Mouse (Mus musculus) C2C12 (cell line): Measurements from ENCODE around the gene S100a10. TPM values are rescaled to one million over a fixed set of nuclear protein-coding genes. Genes with fewer than 3 reads are reported as not detected.

Source experiments
- H3K27me3 ChIP-seq: one replicate; pipeline ENCODE4 v1.6.1; 2011; ENCODE audit not compliant: control insufficient read depth, insufficient read depth, insufficient read length
- H3K36me3 ChIP-seq: one replicate; pipeline ENCODE4 v1.6.1; 2011; ENCODE audit not compliant: control insufficient read depth, insufficient read depth
- H3K4me3 ChIP-seq: one replicate; pipeline ENCODE4 v1.5.1; 2011; ENCODE audit warnings: mild to moderate bottlenecking, control low read depth; ENCODE audit not compliant: poor library complexity, insufficient read depth, severe bottlenecking
- H3K79me2 ChIP-seq: one replicate; pipeline ENCODE4 v1.6.1; 2011; ENCODE audit not compliant: control insufficient read depth, insufficient read depth
- H3K79me3 ChIP-seq: one replicate; pipeline ENCODE4 v1.6.1; 2011; ENCODE audit warnings: low read depth, control low read depth
- H3ac ChIP-seq: one replicate; pipeline ENCODE3; 2011; ENCODE audit warnings: low read depth; ENCODE audit not compliant: control insufficient read depth, insufficient read length
- CEBPB ChIP-seq: IDR thresholded peaks from one replicate; pipeline ENCODE4 v1.6.1; 2011; ENCODE audit warnings: low read depth, mild to moderate bottlenecking, control low read depth, moderate library complexity
- CTCF ChIP-seq: IDR thresholded peaks from one replicate; pipeline ENCODE4 v1.5.1; 2011; ENCODE audit not compliant: control insufficient read depth, insufficient read depth, insufficient read length
- FOSL1 ChIP-seq: IDR thresholded peaks from one replicate; pipeline ENCODE4 v1.8.0; 2011; ENCODE audit warnings: mild to moderate bottlenecking, low read length; ENCODE audit not compliant: poor library complexity, insufficient read depth, severe bottlenecking
- MAX ChIP-seq: IDR thresholded peaks from one replicate; pipeline ENCODE4 v1.6.1; 2011; ENCODE audit warnings: mild to moderate bottlenecking, control low read depth
- MYOD1 ChIP-seq: IDR thresholded peaks from one replicate; pipeline ENCODE4 v1.6.1; 2011; ENCODE audit warnings: low read depth; ENCODE audit not compliant: control insufficient read depth, insufficient read length
- MYOG ChIP-seq: IDR thresholded peaks from one replicate; pipeline ENCODE4 v1.6.1; 2011; ENCODE audit not compliant: control insufficient read depth, insufficient read length; ENCODE audit errors: extremely low read depth
- USF1 ChIP-seq: IDR thresholded peaks from one replicate; pipeline ENCODE4 v1.6.1; 2011; ENCODE audit warnings: low read depth, mild to moderate bottlenecking, control low read depth, moderate library complexity
- polyA plus RNA-seq: library from polyadenylated mRNA; unstranded; fragments of >200 nt; fragmentation: generic; extraction: Trizol; gene quantifications from one replicate; pipeline ENCODE4 v1.2.1, GENCODE M21; 2012; ENCODE audit warnings: missing spikeins

Gene S100a10
- polyA plus RNA-seq, 1 experiment: 1,750 TPM

GRCm38 (mm10) chr3:93520330-93521193, 34.3 kb upstream of the S100a10 start, which contains the start of gene S100a11:
S100a11 (plus strand) TSS chr3:93520488.
- Histone ChIP-seq H3ac (peak within 1 kb of the TSS; percentile 95), H3K36me3 (peaks cover 19% of the 10 kb centered on the region), H3K4me3 (peak within 1 kb of the TSS; percentile 47), H3K79me3 (peaks cover 35% of the 10 kb centered on the region), H3K27me3 (no peaks in the 10 kb centered on the region), H3K79me2 (peaks cover 51% of the 10 kb centered on the region)
- TF ChIP-seq USF1: no peak
- no peak for TF ChIP-seq MYOG
- TF ChIP-seq MAX: no peak
- TF ChIP-seq FOSL1: no peak
- no peak for TF ChIP-seq CTCF
- TF ChIP-seq CEBPB: no peak
- TF ChIP-seq MYOD1: no peak

- H3K79me2 ChIP-seq: peaks cover 53% of the 10 kb centered on the region
These were observed 33.3 kb upstream of the S100a10 start for GRCm38 (mm10) chr3:93521462-93522057.

GRCm38 (mm10) chr3:93522611-93523010, 32.3 kb upstream of the S100a10 start:
- Histone ChIP-seq H3ac (peak overlapping the region; percentile 47), H3K79me3 (peaks cover 35% of the 10 kb centered on the region), H3K27me3 (no peaks in the 10 kb centered on the region), H3K4me3 (peak overlapping the region; percentile 47), H3K36me3 (peaks cover 40% of the 10 kb centered on the region), H3K79me2 (peaks cover 53% of the 10 kb centered on the region)
- TF ChIP-seq CEBPB (peak; percentile 20), MAX (no peak), USF1 (no peak), CTCF (peak; percentile 60), MYOD1 (no peak), MYOG (no peak), FOSL1 (peak; percentile 41)

More at GRCm38 (mm10) chr3:93521462-93522057, 33.3 kb upstream of the S100a10 start:
- TF ChIP-seq CEBPB (no peak), MYOD1 (no peak), CTCF (no peak), MAX (no peak), USF1 (no peak), MYOG (no peak), FOSL1 (no peak)
- peaks cover 35% of the 10 kb centered on the region for H3K79me3 ChIP-seq
- peak overlapping the region; percentile 71 for H3ac ChIP-seq
- no peaks in the 10 kb centered on the region for H3K27me3 ChIP-seq
- H3K4me3 ChIP-seq: peak overlapping the region; percentile 47
- H3K36me3 ChIP-seq: peaks cover 29% of the 10 kb centered on the region

- no peaks in the 10 kb centered on the region for H3K27me3 ChIP-seq
- H3K4me3 ChIP-seq: no peak overlapping the region
- peaks cover 48% of the 10 kb centered on the region for H3K36me3 ChIP-seq
- H3K79me2 ChIP-seq: peaks cover 34% of the 10 kb centered on the region
- TF ChIP-seq FOSL1 (no peak), MAX (no peak), CTCF (no peak), MYOG (no peak), MYOD1 (no peak), CEBPB (no peak), USF1 (no peak)
- no peak overlapping the region for H3ac ChIP-seq
- H3K79me3 ChIP-seq: peaks cover 22% of the 10 kb centered on the region
These were observed 27.6 kb upstream of the S100a10 start for GRCm38 (mm10) chr3:93527300-93527699.

- Histone ChIP-seq H3K4me3 (no peak overlapping the region), H3K79me3 (peaks cover 10% of the 10 kb centered on the region), H3ac (no peak overlapping the region), H3K27me3 (no peaks in the 10 kb centered on the region), H3K79me2 (peaks cover 19% of the 10 kb centered on the region), H3K36me3 (peaks cover 41% of the 10 kb centered on the region)
- TF ChIP-seq FOSL1 (no peak), MYOG (no peak), CEBPB (no peak)
These were observed 26.1 kb upstream of the S100a10 start for GRCm38 (mm10) chr3:93528807-93529206.
